8 mouse cellular contexts compared by ENCODE assay signal in genomic region chr6:120356951-120357945, GRCm38 (mm10). TPM values are rescaled to one million over a fixed set of nuclear protein-coding genes. Genes with fewer than 3 reads are reported as not detected.
DNase-seq lines count a peak whose midpoint lies in the region; ATAC-seq and TF ChIP-seq lines count a peak whose summit lies in the region.

No protein-coding gene starts in this region.

- H3K9ac ChIP-seq in lung, postnatal 0 days (replicated peaks; ENCODE audit: low read depth) = peak overlapping the region; percentile 52

- peak overlapping the region; percentile 84 for H3K27ac ChIP-seq in hindbrain, embryonic 10.5 days
- peak overlapping the region; percentile 79 for H3K27ac ChIP-seq in lung, postnatal 0 days (ENCODE audit: low read length)

- no peaks in the 10 kb centered on the region for H3K9me3 ChIP-seq in hindbrain, embryonic 10.5 days
- H3K9me3 ChIP-seq in lung, postnatal 0 days (ENCODE audit: low read length) = no peaks in the 10 kb centered on the region

- TF ChIP-seq CTCF in lung, postnatal 0 days (IDR thresholded peaks at IDR 0.05) = peak; percentile 52

- no peaks in the 10 kb centered on the region for H3K27me3 ChIP-seq in hindbrain, embryonic 10.5 days (ENCODE audit: insufficient read depth, poor library complexity, severe bottlenecking)
- H3K27me3 ChIP-seq in lung, postnatal 0 days (replicated peaks; ENCODE audit: insufficient read depth, low read length) = no peaks in the 10 kb centered on the region

- no peak for TF ChIP-seq EP300 in lung, postnatal 0 days (IDR thresholded peaks at IDR 0.05)

- ATAC-seq in frontal cortex, adult (ENCODE audit: low TSS enrichment) = peak; percentile 100
- ATAC-seq in lung, postnatal 0 days = peak; percentile 100

- peaks cover 17% of the 10 kb centered on the region for H3K36me3 ChIP-seq in hindbrain, embryonic 10.5 days
- H3K36me3 ChIP-seq in lung, postnatal 0 days (ENCODE audit: insufficient read depth, low read length) = no peaks in the 10 kb centered on the region

- 1% methylated on average over 31 of the region's 31 CpGs for WGBS in hindbrain, embryonic 10.5 days
- under 1% methylated on average over 31 of the region's 31 CpGs for WGBS in lung, postnatal 0 days

- H3K4me1 ChIP-seq in hindbrain, embryonic 10.5 days (replicated peaks) = peaks cover 10% of the 10 kb centered on the region
- no peaks in the 10 kb centered on the region for H3K4me1 ChIP-seq in lung, postnatal 0 days (ENCODE audit: insufficient read depth, low read depth, low read length)

- peak overlapping the region; percentile 62 for H3K4me2 ChIP-seq in lung, postnatal 0 days (replicated peaks; ENCODE audit: low read depth, low read length)

- peak overlapping the region; percentile 58 for H3K4me3 ChIP-seq in hindbrain, embryonic 10.5 days
- peak overlapping the region; percentile 50 for H3K4me3 ChIP-seq in lung, postnatal 0 days (ENCODE audit: low read depth, low read length)

- DNase-seq in MN1 (ENCODE audit: low spot score) = peak; percentile 92
- peak; percentile 84 for DNase-seq in cerebellum, adult 9-10 months
- DNase-seq in hindbrain, embryonic 10.5 days (ENCODE audit: low spot score) = peak; percentile 87
- peak; percentile 90 for DNase-seq in layer of hippocampus, adult 9-11 months
- peak; percentile 99 for DNase-seq in lung, postnatal 0 days (ENCODE audit: low spot score)
- peak; percentile 63 for DNase-seq in ovary, postnatal 14 days (ENCODE audit: low spot score)
- DNase-seq in thymus, postnatal 14 days = peak; percentile 83

RNA-seq across cellular contexts. Expression of gene Kdm5a, which starts 6.7 kb away (rescaled TPM):
- 46.1 and 51.4 TPM in 2 replicates for polyA plus RNA-seq in hindbrain, embryonic 10.5 days (2016; fragmentation: Nextera tagmentation; extraction: Ambion mirVana)
- 32.7 and 35.3 TPM in 2 replicates for polyA plus RNA-seq in lung, postnatal 0 days (2015; fragmentation: Nextera tagmentation; extraction: Ambion mirVana)

RNA-seq across cellular contexts. Expression of gene Ccdc77, which starts 6.9 kb away (rescaled TPM):
- 21.0 and 27.4 TPM in 2 replicates for polyA plus RNA-seq in hindbrain, embryonic 10.5 days (2016; fragmentation: Nextera tagmentation; extraction: Ambion mirVana)
- 8.6 and 9.2 TPM in 2 replicates for polyA plus RNA-seq in lung, postnatal 0 days (2015; fragmentation: Nextera tagmentation; extraction: Ambion mirVana)

Comparison
In these comparisons a context has a peak if more than half of its experiments do, and no peak if none do; other contexts are left out.
1. Peak in every context shown above with its lines: DNase-seq, ATAC-seq, H3K4me3 ChIP-seq and H3K27ac ChIP-seq.